In genomic region chr1:93063694-93064093, GRCm38 (mm10) we compare ENCODE assay signal across 9 mouse cellular contexts. TPM values are rescaled to one million over a fixed set of nuclear protein-coding genes. Genes with fewer than 3 reads are reported as not detected.
A peak's percentile ranks its signal among the peaks of the same experiment; 100 is the strongest.
DNase-seq lines count a peak whose midpoint lies in the region; ATAC-seq and TF ChIP-seq lines count a peak whose summit lies in the region.
"Had no signal": no experiment of that assay in that cellular context is flagged by ENCODE, and none has a peak within 500 bp of the region (broad histone marks: within the 10 kb centered on the region; RNA-seq: fewer than 3 reads in every experiment).

No protein-coding gene starts in this region.

- TF ChIP-seq CTCF in lung, postnatal 0 days (IDR thresholded peaks at IDR 0.05): no peak

- H3K36me3 ChIP-seq in lung, postnatal 0 days (ENCODE audit: insufficient read depth, low read length): no peaks in the 10 kb centered on the region

- WGBS in lung, postnatal 0 days: 22% methylated on average over 5 of the region's 5 CpGs

- peak; percentile 52 for DNase-seq in cerebellum, adult 11-12 months
- peak; percentile 43 for DNase-seq in layer of hippocampus, adult 11-12 months (ENCODE audit: low spot score)
- DNase-seq in layer of hippocampus, adult 9-10 months (ENCODE audit: low spot score): no peak
- DNase-seq in lung, postnatal 0 days (ENCODE audit: low spot score): peak; percentile 85
- no peak for DNase-seq in urinary bladder, postnatal 25 days (ENCODE audit: low spot score)
- no peak for DNase-seq in spleen, postnatal 14 days (ENCODE audit: low spot score in 2 of 2)

- H3K27me3 ChIP-seq in lung, postnatal 0 days (replicated peaks; ENCODE audit: insufficient read depth, low read length): no peaks in the 10 kb centered on the region

- H3K9me3 ChIP-seq in lung, postnatal 0 days (ENCODE audit: low read length): no peaks in the 10 kb centered on the region

- TF ChIP-seq EP300 in lung, postnatal 0 days (IDR thresholded peaks at IDR 0.05): peak; percentile 75

- H3K9ac ChIP-seq in lung, postnatal 0 days (replicated peaks; ENCODE audit: low read depth): no peak overlapping the region

- no peak overlapping the region for H3K4me2 ChIP-seq in lung, postnatal 0 days (replicated peaks; ENCODE audit: low read depth, low read length)

- peaks cover 3% of the 10 kb centered on the region; the same call in 1 of the 2 replicates for H3K4me1 ChIP-seq in lung, postnatal 0 days (ENCODE audit: insufficient read depth, low read depth, low read length)

- no peak overlapping the region for H3K27ac ChIP-seq in lung, postnatal 0 days (ENCODE audit: low read length)

- no peak overlapping the region for H3K4me3 ChIP-seq in lung, postnatal 0 days (ENCODE audit: low read depth, low read length)
- H3K4me3 ChIP-seq: myocyte had no signal

- ATAC-seq in cerebellum, adult (ENCODE audit: insufficient number of reproducible peaks, low FRiP score, low TSS enrichment): no peak
- ATAC-seq in erythroblast, adult 5-6 weeks (replicated peaks; ENCODE audit: low FRiP score, poor library complexity, severe bottlenecking): 0 out of 2 replicates have a peak, but pooled peaks have one; percentile 47
- ATAC-seq in lung, postnatal 0 days: peak; percentile 90

RNA-seq across cellular contexts. Expression of gene Kif1a, which starts 38.1 kb away (rescaled TPM):
- total RNA-seq in erythroblast, adult 5-6 weeks (2015; ENCODE audit: low replicate concordance): not detected in 2 replicates
- under 0.01 TPM in 1 of 2 replicates, not detected in the other for total RNA-seq in erythroblast, adult 5-6 weeks (2017; ENCODE audit: low replicate concordance)
- 3.2 and 4.4 TPM in 2 replicates for polyA plus RNA-seq in lung, postnatal 0 days (2015; fragmentation: Nextera tagmentation; extraction: Ambion mirVana)

RNA-seq across cellular contexts. Expression of gene Aqp12, which starts 57.6 kb away (rescaled TPM):
- not detected in 2 replicates for total RNA-seq in erythroblast, adult 5-6 weeks (2015; ENCODE audit: low replicate concordance)
- not detected in 2 replicates for total RNA-seq in erythroblast, adult 5-6 weeks (2017; ENCODE audit: low replicate concordance)
- polyA plus RNA-seq in lung, postnatal 0 days (2015; fragmentation: Nextera tagmentation; extraction: Ambion mirVana): not detected in 2 replicates
- polyA plus RNA-seq: myocyte had no signal

Comparison
In these comparisons a context has a peak if more than half of its experiments do, and no peak if none do; other contexts are left out.
1. DNase-seq: peak in cerebellum, adult 11-12 months (single experiment), layer of hippocampus, adult 11-12 months (single experiment) and lung, postnatal 0 days (single experiment); none in layer of hippocampus, adult 9-10 months (single experiment), urinary bladder, postnatal 25 days (single experiment) and spleen, postnatal 14 days (0 of 2).